Mouse (Mus musculus) adrenal gland (tissue): ENCODE measurements around the gene Parg.

Source experiments
- intact Hi-C: fragments of 180-260 bp; cut with DNase I; formaldehyde crosslinking; loops from one replicate; pipeline ENCODE4 v1.15.1; 2025
- long read RNA-seq, 2 experiments: library from polyadenylated mRNA; unstranded; transcript quantifications; one replicate each; pipeline ENCODE4 v2.0.0; 2020; ENCODE audit warnings: borderline replicate concordance in 1 of 2; ENCODE audit not compliant: insufficient replicate concordance in 1 of 2

Gene Parg
- long read RNA-seq, experiment 1, full-length matches to known transcripts, result 9 of 18 reads
- long read RNA-seq, experiment 1, partial matches to known transcripts, result 5 of 18 reads
- long read RNA-seq, experiment 1, other reads (novel, unspliced or antisense), result 4 of 18 reads
- long read RNA-seq, experiment 2, full-length matches to known transcripts, result 5 of 24 reads
- long read RNA-seq, experiment 2, partial matches to known transcripts, result 15 of 24 reads
- long read RNA-seq, experiment 2, other reads (novel, unspliced or antisense), result 4 of 24 reads

- intact Hi-C loops, result no loop called here
These were observed at the start of gene Parg, which contains the start of gene Timm23 for GRCm38 (mm10) chr14:32201791-32202451. Gene Parg, plus strand, starts transcription at chr14:32201949. Gene Timm23, minus strand, starts transcription at chr14:32201898.

GRCm38 (mm10) chr14:32152243-32152965 is 49.3 kb upstream of the Parg start:
- intact Hi-C loops, result no loop called here

GRCm38 (mm10) chr14:32153156-32153555 is 48.6 kb upstream of the Parg start:
- intact Hi-C loops, result no loop called here

DNA sequence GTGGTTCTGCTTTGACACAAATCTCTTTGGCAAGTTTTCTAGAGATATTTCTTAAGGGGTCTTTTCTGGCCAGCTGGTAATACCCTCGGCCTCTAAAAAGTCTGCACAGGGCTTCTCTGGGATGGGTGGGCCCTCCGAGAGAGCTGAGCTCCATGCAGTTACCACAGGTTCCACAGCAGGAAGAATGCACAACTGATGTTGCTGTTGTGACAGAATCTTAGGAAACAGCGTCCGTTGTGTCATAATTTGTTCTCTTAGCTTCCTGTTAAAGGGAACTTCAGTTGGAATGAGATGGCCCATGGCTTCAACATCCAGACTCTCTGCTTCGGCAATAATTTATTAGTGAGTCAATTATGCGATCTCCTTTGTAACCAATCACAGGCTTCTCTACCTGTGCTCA is 47.0 kb upstream of the Parg start:
- intact Hi-C loops, result no loop called here

- intact Hi-C loops, result no loop called here
These were observed 42.5 kb upstream of the Parg start for GRCm38 (mm10) chr14:32159150-32159670.

GRCm38 (mm10) chr14:32159690-32160246 is 42.0 kb upstream of the Parg start, which contains the start of gene Ncoa4:
Gene Ncoa4, plus strand, starts transcription at chr14:32159865.
- intact Hi-C loops, result loop anchor here (5.0 kb wide), 1 partner anchor 38 kb away; no protein-coding TSS in a partner anchor

DNA sequence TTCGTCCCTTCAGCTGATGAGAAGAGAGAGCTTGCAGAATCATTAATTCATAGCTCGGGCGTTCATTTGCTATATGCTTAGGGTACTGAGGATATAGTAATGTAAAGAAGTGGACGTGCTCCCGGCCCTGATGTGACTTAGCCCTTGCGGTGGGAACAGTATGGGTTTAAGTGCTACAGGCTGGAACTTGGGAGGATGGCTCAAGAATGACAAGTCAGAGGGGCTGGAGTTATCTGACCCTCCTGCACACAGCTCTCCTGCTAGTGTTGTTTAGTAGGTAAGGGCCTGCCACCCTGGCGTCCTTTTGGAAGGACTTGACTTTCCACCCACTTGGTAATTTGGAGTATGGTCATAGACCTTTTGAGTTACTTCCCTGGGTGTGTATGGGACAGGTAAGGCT is 41.2 kb upstream of the Parg start:
- intact Hi-C loops, result loop anchor here (5.0 kb wide), 1 partner anchor 37 kb away; no protein-coding TSS in a partner anchor

- intact Hi-C loops, result loop anchor here (5.0 kb wide), 1 partner anchor 36 kb away; no protein-coding TSS in a partner anchor
These were observed 40.5 kb upstream of the Parg start for GRCm38 (mm10) chr14:32161090-32161885.

DNA sequence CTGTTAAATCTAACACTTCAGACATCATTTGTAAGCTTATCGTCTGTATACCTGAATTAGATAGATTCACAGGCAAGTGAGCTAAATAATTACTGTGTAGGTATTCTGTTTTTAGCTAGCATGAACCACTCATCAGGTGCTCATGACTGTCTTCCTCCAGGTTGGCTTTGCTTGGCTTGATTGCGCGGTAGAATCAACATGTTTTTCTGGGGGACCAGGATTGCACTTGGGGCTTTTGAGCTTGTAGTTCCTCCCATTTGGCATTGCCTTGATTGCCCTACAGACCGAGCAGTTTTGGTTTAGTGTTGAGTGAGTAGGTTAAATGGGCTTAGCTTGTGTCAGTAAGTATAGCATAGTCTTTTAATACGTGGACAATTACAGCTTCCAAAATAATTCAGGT is 39.5 kb upstream of the Parg start:
- intact Hi-C loops, result loop anchor here (5.0 kb wide), 1 partner anchor 35 kb away; no protein-coding TSS in a partner anchor

GRCm38 (mm10) chr14:32163203-32163888 is 38.4 kb upstream of the Parg start:
- intact Hi-C loops, result loop anchor here (5.0 kb wide), 1 partner anchor 34 kb away; no protein-coding TSS in a partner anchor

GRCm38 (mm10) chr14:32164173-32165051 is 37.3 kb upstream of the Parg start:
- intact Hi-C loops, result loop anchor here (5.0 kb wide), 1 partner anchor 33 kb away; no protein-coding TSS in a partner anchor

GRCm38 (mm10) chr14:32165278-32166061 is 36.3 kb upstream of the Parg start:
- intact Hi-C loops, result no loop called here

DNA sequence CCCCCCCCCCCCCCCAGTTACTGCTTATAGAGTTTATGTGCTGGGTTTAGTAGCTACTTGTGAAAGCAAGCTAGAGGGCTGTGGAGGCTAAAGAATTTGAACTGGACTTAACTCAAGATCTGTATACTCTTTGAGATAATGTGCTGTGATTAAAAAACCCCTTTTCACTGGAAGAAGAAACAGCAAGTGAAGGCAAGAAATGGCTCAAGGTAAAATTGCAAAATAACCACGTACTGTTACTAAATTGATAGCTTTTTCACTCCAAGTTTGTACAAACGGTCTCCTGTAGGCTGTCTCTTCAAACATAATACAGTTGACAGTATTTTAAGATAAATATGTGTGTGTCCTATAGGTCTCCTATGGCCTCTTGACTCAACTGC is 35.7 kb upstream of the Parg start:
- intact Hi-C loops, result no loop called here

- intact Hi-C loops, result no loop called here
These were observed 34.9 kb upstream of the Parg start for GRCm38 (mm10) chr14:32166840-32167239.

GRCm38 (mm10) chr14:32167326-32167725 is 34.4 kb upstream of the Parg start:
- intact Hi-C loops, result no loop called here

- intact Hi-C loops, result no loop called here
These were observed 33.0 kb upstream of the Parg start for GRCm38 (mm10) chr14:32168653-32169231.

DNA sequence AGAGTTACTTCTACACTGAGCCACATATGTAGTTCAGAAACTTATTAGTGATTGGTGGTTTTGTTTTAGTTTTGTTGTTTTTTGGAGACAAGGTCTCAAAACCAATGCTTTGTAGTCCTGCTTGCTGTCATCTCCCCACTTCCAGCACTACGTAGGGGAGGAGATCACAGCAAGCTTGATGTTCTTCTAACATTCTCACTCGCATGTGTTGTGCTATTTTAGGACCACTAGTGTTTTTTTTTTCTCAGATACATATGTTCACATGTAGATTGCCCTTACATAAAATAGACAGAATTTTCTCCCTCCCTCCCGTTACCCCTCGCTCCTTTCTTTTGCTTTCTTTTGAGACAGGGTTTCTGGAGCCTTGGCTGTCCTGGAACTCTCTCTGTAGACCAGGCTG is 31.6 kb upstream of the Parg start:
- intact Hi-C loops, result no loop called here

DNA sequence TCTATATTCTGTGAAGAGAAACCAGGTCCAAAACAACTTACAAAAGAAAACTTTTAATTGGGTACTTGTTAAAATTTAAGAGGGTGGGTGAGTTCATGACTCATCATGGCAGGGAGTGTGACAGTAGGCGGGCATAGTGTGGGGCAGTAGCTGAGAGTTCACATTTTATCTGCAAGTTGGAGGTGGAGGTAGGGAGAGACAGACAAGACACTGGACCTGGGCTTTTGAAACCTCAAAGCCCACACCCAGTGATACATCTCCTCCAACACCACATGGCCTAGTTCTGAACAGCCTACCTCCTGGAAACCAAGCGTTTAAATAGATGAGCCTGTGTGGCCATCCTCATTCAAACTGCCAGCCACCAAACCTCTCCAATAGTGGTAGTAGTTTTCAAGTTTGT is 26.4 kb upstream of the Parg start:
- intact Hi-C loops, result no loop called here
